Mouse (Mus musculus) lung, postnatal 4 days (tissue): ENCODE data around the gene Agt.

Experiments
- DNase-seq, 2 experiments: peaks; one replicate each; pipeline ENCODE4 v3.0.0; 2021

The Agt gene

DNA sequence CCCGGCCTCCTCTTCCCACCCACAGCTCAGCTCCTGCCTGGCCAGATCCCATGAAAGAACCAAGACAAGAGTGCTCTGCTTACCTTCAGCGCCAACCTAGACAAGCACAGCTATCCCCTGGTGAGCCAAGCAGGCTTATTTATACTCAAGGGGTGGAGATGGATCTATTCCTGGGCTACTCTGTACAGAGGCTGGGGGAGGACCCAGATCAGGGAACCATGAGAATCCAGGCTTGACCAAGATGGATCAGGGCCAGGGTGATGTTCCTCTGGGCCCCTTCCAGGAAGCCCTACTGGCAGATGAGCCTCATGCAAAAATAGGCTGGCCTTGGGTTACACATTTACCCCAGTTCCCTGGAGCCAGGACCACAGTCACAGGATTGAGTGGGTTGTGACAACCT, at the start of gene Agt:
Gene Agt, minus strand, starts transcription at position 114 of the 400 bp plus-strand sequence.
- DNase-seq: peak; percentile 69 to 82

DNA sequence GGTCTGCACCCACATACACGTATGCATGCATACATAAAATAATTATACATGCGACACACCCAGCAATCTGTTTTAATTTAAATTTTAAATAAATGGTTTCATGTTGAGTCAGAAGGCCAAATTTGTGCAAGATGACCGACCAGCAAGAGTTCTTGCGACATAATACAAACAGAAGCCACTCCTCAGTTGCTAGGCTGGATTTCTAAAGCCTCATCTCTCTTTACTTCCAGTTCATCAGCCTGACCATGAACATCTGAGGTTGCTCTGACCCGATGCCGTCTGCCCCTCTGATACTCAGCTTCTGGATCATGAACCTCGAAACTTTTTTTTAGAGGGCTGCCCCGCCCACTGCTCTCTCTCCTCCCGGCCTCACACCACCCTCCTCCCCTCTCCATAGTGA, 48.7 kb upstream of the Agt start:
- DNase-seq: peak; percentile 31 to 63

- peak; percentile 65 to 84 for DNase-seq
Observed at GRCm38 (mm10) chr8:124617266-124617869, 47.9 kb upstream of the Agt start.

- DNase-seq: peak in 1 of 2 experiments; percentile 30
Observed at GRCm38 (mm10) chr8:124614325-124614724, 44.8 kb upstream of the Agt start.

DNA sequence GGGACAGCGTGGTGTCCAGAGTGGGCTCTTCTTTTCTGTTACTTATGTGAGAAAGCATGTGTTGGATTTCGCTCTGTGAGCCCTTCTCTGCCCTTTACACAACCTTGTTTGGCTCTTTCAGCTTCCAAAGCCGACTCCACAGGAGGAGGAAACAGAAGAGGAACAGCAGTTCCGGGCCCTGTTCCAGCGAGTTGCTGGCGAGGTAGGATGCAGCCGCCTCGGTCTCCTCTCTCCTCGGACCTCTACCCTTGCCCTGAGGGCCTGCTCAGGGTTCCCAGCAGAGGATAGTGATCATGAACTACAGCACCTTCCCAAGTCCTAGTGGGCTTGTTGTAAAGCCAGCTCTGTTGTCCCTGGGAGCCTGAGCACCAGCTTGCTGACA, 39.5 kb upstream of the Agt start:
- DNase-seq: peak in 1 of 2 experiments; percentile 22

DNA sequence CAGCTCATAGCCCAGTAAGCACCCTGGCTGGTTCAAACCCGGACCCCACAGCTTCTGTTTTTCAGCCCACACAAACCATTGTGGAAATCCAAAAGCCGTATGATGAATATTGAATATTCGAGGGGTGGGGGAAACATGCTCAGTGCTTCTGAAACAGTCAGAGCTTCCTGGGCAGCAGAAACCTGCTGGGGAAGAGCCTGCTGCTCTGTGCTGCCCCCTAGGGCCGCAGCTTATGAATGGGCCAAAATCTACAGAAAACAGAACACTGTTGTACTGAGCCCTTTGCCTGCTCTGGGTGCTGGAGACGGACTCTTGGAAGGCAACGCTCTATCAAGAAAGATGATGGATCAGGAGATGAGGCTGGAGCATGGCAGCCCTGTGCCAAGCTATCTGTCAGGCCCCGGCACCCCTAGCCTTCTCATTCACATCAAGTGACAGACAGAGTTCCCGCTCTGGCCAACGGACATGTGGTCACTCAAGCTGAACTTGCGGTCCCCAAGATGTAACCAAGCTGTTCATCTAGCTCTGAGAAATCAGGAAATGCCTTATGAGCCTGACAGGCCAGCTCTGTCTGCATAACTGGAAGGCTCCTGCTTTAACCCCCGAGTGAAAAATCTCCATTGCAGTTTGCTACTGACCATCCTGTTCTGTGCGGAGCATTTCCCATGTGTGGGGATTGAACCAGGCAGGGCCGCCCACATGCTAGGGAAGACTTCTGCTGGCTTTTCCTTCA, 38.9 kb upstream of the Agt start:
- DNase-seq: peak; percentile 22 to 36

DNA sequence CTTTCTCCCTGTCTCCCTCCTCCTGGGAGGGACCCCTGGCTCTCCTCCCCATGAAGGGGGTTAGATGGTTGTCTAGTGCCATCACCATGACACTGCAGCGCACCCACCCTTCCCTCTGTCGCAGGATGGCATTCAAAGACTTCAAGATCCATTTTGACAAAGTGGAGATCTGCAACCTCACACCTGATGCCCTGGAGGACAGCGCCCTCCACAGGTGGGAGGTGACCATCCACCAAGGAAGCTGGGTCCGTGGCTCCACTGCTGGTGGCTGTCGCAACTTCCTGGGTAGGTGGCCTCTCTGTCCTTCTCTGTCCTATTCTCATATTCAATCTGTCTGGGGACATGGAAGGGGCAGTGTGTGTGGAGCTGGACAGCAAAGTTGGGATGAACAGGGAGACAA, 34.6 kb upstream of the Agt start:
- peak in 1 of 2 experiments; percentile 19 for DNase-seq

- DNase-seq: no peak
Observed at GRCm38 (mm10) chr8:124589393-124589792, 19.9 kb upstream of the Agt start.

- peak in 1 of 2 experiments; percentile 17 for DNase-seq
Observed at GRCm38 (mm10) chr8:124586556-124586955, 17.1 kb upstream of the Agt start.

- DNase-seq: peak in 1 of 2 experiments; percentile 22
Observed at GRCm38 (mm10) chr8:124585718-124586425, 16.4 kb upstream of the Agt start.

DNA sequence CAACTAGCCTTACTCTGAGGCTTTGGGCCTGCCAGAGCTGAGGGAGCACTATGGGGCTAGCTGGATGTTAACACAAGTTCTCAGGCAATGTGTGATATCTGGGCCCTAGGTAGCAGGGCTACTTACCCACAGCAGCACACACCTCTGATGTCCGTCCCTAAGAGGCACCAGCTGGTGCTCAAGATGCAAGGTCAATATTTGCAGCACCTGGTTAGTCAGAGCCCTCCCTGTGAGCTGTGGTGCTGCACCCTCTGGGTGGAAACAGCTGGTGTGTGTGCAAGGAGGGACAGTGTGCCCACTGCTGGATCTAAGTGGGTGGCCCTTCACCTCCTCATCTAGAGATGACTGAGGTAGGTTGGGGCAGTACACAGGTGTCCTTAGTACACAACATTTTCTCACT, 7.2 kb upstream of the Agt start:
- DNase-seq: peak in 1 of 2 experiments; percentile 49

GRCm38 (mm10) chr8:124575811-124576210, 6.3 kb upstream of the Agt start, which contains the start of gene Capn9:
Capn9 (plus strand) TSS chr8:124576111.
- peak in 1 of 2 experiments; percentile 17 for DNase-seq

DNA sequence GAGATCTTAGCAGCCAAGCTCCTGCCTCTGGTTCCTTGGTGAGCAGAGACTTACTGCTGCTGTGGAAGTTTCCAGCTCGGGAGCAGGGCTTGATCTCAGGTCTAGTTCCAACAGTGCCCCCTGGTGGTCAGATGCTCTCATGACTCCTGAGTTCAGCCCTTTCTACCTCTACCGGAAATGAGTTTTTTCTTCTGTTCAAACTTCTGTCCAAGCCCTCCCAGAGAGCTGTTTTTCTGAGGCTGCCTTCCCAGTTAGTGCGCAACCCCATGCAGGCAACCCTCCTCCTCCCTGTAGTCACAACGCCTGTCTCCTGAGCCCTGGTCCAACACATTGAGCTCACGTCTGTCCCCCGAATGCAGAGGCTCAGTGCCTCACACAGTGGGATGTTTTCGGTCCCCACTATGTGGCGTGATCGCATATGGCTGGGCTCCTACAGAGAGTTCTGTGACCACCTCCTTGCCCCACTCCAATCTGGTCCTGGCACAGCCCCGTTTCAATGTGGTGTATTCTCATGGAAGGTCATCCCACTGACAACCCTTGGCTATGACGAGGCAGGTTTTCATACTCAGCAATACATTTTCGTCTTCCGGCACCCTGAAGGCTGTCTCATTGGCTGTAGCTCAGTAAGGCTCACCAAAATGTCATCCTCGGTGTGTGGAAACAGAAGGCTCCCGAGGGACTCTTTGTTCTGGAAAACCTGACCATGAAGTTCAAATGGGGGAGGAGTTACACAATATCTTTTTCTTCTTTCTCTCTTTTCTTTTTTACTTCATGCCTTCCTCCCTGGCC, 4.2 kb upstream of the Agt start:
- peak; percentile 89 to 92 for DNase-seq

DNA sequence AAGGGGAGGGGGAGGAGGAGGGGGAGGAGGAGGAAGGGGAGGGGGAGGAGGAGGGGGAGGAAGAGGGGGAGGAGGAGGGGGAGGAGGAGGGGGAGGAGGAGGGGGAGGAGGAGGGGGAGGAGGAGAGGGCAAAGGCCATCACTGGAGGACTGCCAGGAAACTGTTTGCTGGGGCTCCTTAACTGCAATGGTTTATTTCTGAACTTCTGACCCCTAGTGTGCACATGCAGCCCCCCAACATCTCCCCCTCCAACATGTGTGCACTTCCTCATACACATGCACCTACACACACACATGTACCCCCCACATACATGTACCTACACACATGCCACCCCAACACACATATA, 2.9 kb upstream of the Agt start:
- DNase-seq: no peak

DNA sequence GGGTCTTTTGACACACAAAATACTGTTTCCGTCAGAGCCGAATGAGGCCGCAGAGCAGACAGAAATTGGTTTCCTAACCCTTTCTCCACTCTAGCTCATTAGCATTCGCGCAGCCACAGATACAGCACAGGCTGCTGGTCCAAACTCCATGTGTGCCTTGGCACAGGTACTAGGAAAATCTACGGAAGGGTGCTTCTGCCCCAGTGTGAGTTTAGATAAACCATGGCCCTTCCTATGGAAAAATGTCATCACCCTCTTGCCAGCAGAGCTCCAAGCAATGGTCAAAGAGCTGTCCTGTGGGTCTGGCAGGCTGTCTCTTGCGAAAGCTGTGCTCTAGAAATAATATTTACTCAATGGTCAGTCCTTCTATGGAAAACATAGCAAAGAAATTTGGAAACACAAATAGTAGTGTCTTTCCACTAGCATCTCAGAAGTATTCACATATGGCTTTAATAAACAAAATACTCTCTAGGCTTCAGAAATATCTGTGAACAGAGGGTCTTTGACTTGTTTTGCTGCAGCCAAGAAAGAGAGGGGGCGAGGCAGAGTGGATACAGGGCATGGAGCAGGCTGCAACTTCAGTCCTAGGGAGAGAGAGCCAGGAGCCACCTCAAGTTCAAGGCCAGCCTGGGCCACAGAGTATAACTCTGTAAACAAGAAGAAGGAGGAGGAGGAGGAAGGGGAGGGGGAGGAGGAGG, 2.4 kb upstream of the Agt start:
- DNase-seq: peak; percentile 55 to 82

DNA sequence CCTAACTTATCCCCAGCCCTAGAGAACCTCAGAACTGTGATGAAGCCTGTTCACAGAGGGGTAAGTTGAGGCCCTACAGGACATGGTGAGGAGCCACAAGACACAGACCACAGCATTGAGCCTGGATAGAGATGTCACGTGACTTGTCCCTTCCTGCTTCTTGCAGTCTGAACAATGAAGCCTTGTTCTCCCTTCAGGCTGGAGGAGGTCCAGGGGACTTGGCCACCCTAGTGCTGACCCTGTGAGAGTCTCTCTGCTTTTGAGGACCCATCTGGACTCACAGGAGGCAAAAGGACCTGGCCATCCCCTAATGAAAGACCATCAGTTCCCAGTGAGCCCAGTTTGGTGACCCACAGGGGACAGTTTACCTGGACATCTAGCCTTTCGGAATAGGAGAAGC, 406 bp downstream of the Agt start:
- peak in 1 of 2 experiments; percentile 25 for DNase-seq

GRCm38 (mm10) chr8:124567584-124567983, 1.9 kb downstream of the Agt start:
- DNase-seq: no peak

- DNase-seq: no peak
Observed at GRCm38 (mm10) chr8:124567126-124567525, 2.4 kb downstream of the Agt start.

GRCm38 (mm10) chr8:124557476-124557875, 12.0 kb downstream of the Agt start:
- no peak for DNase-seq

DNA sequence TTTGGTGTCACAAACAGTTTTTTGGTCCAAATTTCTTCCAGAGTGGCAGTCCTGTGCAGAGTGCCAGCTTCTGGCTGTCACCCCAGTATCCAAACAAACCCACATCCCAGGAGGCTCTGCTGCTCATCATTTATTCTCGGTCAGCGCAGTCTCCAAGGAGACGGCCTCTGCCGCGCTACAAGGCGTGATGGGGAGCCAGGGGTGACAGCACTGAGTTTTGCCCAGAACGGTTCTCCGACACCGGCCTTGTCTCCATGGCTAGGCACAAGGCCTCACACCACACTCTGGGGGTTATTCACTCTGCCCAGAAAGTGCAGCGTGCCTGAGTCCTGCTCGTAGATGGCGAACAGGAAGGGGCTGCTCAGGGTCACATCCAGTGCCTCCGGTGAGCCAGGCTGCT, 12.8 kb downstream of the Agt start:
- peak in 1 of 2 experiments; percentile 55 for DNase-seq

GRCm38 (mm10) chr8:124556164-124556563, 13.3 kb downstream of the Agt start:
- no peak for DNase-seq

- no peak for DNase-seq
Observed at GRCm38 (mm10) chr8:124555113-124555750, 14.3 kb downstream of the Agt start.
